Mouse (Mus musculus): ENCODE measurements around the gene Nhlrc1. TPM values are rescaled to one million over a fixed set of nuclear protein-coding genes. Genes with fewer than 3 reads are reported as not detected.

The Nhlrc1 gene
- total RNA-seq (2021), result 1 to 10 TPM; 5.6 to 7.8 TPM

DNA sequence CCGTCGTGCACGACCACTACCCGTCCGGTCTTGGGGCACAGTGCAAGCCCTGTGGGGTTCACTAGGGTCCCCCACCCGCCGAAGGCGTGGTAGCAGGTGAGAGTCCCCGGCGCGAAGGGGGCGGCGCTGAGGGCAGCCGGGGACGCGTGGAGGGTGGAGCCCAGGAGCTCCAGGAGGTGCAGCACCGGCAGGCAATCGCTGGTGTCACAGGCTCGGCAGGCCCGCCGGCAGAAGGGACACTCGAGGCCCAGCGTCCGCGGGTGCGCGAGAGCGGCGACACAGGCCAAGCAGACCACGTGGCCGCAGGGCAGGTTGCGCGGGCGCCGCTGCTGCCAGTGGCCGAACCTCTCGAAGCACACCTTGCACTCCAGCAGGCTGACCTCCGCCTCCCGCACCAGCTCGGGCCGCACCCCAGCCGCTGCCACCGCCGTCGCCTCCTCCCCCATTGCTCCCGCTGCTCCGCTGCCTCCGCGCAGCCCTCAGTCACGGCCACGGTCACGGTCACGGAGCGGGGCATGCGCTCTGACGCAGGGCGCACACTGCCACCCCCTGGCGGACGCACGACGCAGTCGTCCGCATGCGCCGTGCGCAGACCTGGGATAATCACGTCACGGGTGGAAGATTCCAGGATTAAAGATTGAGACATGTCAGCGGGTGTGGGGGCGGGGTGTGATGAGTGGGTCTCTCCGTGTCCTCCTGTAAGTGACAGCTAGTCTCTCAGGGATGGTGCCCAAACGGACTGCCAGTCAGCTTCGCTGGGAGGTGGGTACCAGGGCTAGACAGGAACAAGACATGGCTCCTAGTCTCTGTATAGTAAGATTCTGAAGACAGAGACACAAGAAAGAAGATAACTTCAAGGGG lies at the start of gene Nhlrc1:
Nhlrc1 (minus strand) TSS at position 517 of the 861 bp plus-strand sequence.
- DNase-seq, result peak; percentile 80 to 86
- intact Hi-C loops (cut with DNase I), result loop anchor here (1.0 to 5.0 kb wide), 3 partner anchors 37 to 176 kb away; no protein-coding TSS in a partner anchor

GRCm38 (mm10) chr13:47063985-47064760 lies 49.5 kb upstream of the Nhlrc1 start:
- DNase-seq, result no peak
- intact Hi-C loops (cut with DNase I), result no loop called here

GRCm38 (mm10) chr13:47062756-47063155 lies 48.1 kb upstream of the Nhlrc1 start:
- intact Hi-C loops (cut with DNase I), result no loop called here
- DNase-seq, result no peak

DNA sequence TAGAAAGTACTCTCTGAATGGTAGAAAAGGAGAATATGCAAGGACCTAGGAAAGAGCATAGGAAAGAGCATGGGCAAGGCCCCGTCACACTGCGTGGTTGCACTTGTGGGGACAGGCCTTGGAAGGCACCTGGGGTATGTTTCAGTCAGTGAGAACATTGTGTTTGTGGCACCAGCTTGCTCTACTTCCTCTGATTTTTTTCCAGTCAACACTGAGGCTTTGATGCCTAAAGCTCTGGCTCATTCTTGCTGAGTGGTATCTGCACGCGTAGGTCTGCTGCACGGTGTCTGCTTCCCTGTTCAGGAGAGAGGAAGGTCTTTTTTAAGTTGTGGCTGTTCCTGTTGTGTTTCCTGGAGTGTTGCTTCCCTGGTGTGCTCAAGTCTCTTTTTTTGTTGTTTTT lies 42.1 kb upstream of the Nhlrc1 start:
- intact Hi-C loops (cut with DNase I), result no loop called here
- DNase-seq, result no peak

DNA sequence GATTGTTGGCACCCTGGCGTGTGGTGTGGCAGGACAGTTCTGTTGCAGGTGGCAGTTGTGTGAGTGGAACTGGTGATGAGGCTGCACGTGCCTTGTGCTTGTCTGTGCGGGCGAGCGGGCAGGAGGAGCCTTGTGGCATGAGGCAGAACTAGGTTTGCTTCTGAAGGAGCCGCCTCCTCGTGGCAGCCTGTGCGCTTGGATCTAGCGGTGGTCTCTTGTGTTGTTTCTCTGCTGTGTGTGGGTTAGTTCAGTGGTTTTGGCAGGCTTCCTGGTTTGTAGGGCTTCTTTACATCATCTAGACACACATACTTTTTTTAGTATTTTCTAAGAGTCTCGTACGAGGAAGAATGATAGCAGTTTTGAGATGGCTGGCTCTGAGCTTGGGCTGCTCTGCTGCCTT lies 41.5 kb upstream of the Nhlrc1 start:
- intact Hi-C loops (cut with DNase I), result no loop called here
- no peak for DNase-seq

GRCm38 (mm10) chr13:47053971-47054370 lies 39.3 kb upstream of the Nhlrc1 start:
- DNase-seq, result no peak
- intact Hi-C loops (cut with DNase I), result no loop called here

DNA sequence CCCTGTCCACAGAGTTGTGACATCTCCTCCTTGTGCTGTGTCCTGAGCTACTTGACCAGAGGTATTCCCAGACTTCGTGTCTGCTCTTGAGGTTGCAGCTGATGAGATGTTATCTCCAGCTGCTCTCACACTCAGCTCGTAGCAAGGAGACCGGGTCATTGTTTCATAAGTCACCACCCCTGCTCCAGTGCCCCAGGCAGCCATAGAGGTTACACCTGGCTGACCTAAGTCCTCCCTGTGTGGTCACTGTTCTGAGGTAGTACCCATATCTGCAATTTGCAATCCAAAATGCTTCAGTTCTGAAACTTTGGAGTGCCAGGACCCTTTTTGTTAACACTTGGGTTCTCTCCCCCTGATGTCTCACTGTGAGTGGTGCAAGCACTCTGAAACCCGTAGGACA lies 35.4 kb upstream of the Nhlrc1 start:
- intact Hi-C loops (cut with DNase I), result no loop called here
- DNase-seq, result no peak

- DNase-seq, result peak in 1 of 2 experiments; percentile 6
- intact Hi-C loops (cut with DNase I), result no loop called here
Observed at GRCm38 (mm10) chr13:47047996-47048395, 33.3 kb upstream of the Nhlrc1 start.

DNA sequence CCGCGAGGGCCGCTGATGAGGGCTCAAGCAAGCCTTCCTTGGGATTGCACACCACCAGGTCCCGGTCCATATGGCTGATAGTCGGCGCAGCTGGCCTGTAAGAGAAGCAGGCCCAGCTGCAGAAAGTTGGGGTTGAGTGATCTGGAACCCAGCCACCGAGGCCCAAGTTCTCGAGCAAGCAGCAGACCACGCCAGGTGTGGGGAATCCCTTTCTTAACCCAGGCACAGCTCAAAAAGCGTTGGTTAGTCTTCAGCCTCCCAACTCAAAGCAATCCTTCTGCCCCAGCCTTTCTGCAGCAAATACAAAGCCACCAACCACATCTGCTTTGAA lies 29.9 kb upstream of the Nhlrc1 start, which contains the start of gene Tpmt:
Tpmt (minus strand) TSS at position 121 of the 331 bp plus-strand sequence.
- DNase-seq, result no peak
- intact Hi-C loops (cut with DNase I), result no loop called here

DNA sequence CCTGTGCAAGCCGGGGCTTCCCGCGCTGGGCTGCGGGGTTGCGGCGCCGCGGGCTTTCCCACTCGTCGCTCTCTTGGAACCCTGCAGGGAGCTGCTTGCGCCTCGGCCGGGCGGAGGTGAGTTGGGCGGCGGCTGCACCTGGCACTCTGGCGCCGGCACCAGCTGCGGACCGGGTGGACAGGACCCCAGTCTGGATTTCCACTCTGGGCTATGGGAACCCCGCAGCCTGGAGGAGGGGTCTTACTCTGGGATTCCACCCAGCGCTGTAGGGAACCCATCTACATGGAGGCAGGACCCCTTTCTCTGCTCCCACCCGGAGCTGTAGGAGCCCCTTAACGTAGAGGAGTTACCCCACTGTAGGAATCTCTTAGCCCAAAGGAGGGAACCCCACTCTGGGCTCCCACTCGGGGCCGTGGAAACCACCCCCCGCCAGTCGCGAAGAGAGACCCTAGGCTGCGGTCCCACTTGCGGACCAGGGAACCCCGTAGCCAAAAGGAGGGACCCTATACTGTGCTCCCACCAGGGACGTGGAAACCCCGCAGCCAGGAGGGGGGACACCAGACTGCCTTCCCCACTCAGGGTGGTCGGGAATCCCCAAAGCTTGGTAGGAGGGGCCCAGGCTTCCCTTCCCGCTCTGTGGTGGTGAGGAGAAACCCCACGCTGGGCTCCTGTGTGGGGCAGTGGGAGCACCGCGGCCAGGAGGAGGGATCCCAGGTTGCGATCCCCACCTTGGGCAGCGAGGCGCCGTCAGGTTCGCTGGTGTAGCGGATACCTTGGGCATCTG lies 29.4 kb upstream of the Nhlrc1 start:
- intact Hi-C loops (cut with DNase I), result no loop called here

GRCm38 (mm10) chr13:47043030-47043680 lies 28.5 kb upstream of the Nhlrc1 start, which contains the start of gene Kdm1b:
Gene Kdm1b (plus strand): TSS chr13:47043499.
- intact Hi-C loops (cut with DNase I), result no loop called here

More for the DNA sequence above, 29.4 kb upstream of the Nhlrc1 start:
- peak in 1 of 2 experiments; percentile 14 for DNase-seq

GRCm38 (mm10) chr13:47042024-47042633 lies 27.5 kb upstream of the Nhlrc1 start:
- DNase-seq, result no peak
- intact Hi-C loops (cut with DNase I), result no loop called here

More at GRCm38 (mm10) chr13:47043030-47043680, 28.5 kb upstream of the Nhlrc1 start, which contains the start of gene Kdm1b:
- peak; percentile 99 to 100 for DNase-seq

DNA sequence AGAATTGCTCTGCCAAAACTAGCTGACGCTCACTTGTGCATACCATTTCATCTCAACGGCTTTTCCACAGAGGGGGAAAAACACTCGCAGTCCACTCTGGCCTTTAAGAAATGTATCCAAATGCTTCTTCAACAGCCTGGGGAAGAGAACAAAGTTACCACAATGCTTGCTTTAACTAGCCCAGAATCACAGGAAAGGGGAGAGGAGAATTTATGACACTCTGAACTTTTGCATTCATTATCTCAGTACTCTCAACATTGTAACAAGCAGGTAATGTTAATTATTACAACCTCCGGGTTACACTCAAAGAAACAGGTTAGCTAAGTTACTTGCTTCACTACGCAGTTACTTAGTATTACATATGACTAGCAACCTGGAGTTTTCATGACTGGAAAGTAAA lies 25.4 kb upstream of the Nhlrc1 start:
- intact Hi-C loops (cut with DNase I), result no loop called here
- no peak for DNase-seq

- intact Hi-C loops (cut with DNase I), result no loop called here
- no peak for DNase-seq
Observed at GRCm38 (mm10) chr13:47037946-47038345, 23.3 kb upstream of the Nhlrc1 start.

GRCm38 (mm10) chr13:47033602-47034001 lies 19.0 kb upstream of the Nhlrc1 start:
- intact Hi-C loops (cut with DNase I), result no loop called here
- no peak for DNase-seq

- intact Hi-C loops (cut with DNase I), result no loop called here
Observed at GRCm38 (mm10) chr13:47030376-47031107, 15.9 kb upstream of the Nhlrc1 start.

DNA sequence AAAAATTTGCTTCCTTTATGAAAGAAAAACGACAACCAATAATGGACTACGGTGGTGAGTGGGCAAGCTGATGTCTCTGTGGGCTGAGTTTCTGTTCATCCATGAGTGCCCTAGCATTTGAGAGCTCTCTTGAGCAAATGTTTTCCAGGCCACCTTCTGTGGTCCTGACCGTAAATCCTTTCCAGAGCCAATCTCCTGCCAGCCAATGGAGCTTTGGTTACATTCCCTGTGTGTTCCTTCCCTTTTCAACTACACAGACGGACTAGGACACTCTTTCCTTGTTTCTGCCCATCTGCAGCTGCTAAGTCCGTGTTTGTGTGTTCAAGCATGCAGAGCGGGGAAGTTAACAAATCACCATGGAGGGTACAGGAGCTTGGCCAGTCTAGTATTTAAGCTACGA lies 6.1 kb upstream of the Nhlrc1 start:
- no peak for DNase-seq
- intact Hi-C loops (cut with DNase I), result no loop called here

More at GRCm38 (mm10) chr13:47030376-47031107, 15.9 kb upstream of the Nhlrc1 start:
- no peak for DNase-seq

DNA sequence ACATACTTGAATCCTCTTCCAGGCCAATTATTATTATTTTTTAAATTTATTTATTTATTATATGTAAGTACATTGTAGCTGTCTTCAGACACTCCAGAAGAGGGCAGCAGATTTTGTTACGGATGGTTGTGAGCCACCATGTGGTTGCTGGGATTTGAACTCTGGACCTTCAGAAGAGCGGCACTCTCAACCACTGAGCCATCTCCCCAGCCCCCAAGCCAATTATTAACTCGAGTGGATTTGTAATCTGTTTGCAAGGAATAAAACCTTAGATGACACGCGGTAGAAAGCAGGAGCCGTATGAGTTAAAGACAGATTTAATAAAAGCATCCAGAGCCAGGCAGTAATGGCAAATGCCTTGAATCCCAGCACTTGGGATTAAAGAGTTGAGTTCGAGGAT lies 5.1 kb upstream of the Nhlrc1 start:
- intact Hi-C loops (cut with DNase I), result no loop called here

GRCm38 (mm10) chr13:47017259-47017658 lies 2.6 kb upstream of the Nhlrc1 start:
- DNase-seq, result peak; percentile 39 to 46
- intact Hi-C loops (cut with DNase I), result no loop called here

More for the DNA sequence above, 5.1 kb upstream of the Nhlrc1 start:
- no peak for DNase-seq

All from heart, postnatal 36 days (tissue).